Mouse (Mus musculus) embryonic facial prominence, embryonic 11.5 days (tissue): Measurements from ENCODE around the gene Mxi1. TPM values are rescaled to one million over a fixed set of nuclear protein-coding genes. Genes with fewer than 3 reads are reported as not detected.
"Not testable (repeated sequence)": the region's sequence is repeated elsewhere in the genome, so short reads cannot be mapped to it uniquely, and the experiment has no call there.

ENCODE experiments used
- ATAC-seq: fragments of 200-750 bp; cut with Nextera tagmentation; replicated peaks from 2 replicates; pipeline ENCODE4 v1.8.0; 2017; ENCODE audit warnings: low read depth; ENCODE audit not compliant: insufficient number of reproducible peaks, low FRiP score, low TSS enrichment
- DNase-seq: peaks from one replicate; pipeline ENCODE4 v3.0.0-alpha.2; 2015; ENCODE audit warnings: low spot score
- H3K27ac ChIP-seq: fragments of 300-500 bp; sonication (generic); replicated peaks from 2 replicates; pipeline ENCODE4 v1.5.1; 2014; ENCODE audit warnings: mild to moderate bottlenecking, low read depth, low read length, control low read depth
- H3K27me3 ChIP-seq: fragments of 300-500 bp; sonication (generic); 2 replicates; pipeline ENCODE4 v1.6.1; 2014; ENCODE audit warnings: mild to moderate bottlenecking, low read length, moderate library complexity, mixed read lengths; ENCODE audit not compliant: control insufficient read depth, insufficient read depth
- H3K36me3 ChIP-seq: fragments of 300-500 bp; sonication (generic); replicated peaks from 2 replicates; pipeline ENCODE4 v1.6.1; 2014; ENCODE audit warnings: low read depth, mild to moderate bottlenecking, low read length, moderate library complexity, mixed read lengths; ENCODE audit not compliant: control insufficient read depth, insufficient read depth
- H3K4me1 ChIP-seq: fragments of 300-500 bp; sonication (generic); 2 replicates; pipeline ENCODE4 v1.6.1; 2014; ENCODE audit warnings: low read length, mixed read lengths; ENCODE audit not compliant: control insufficient read depth, insufficient read depth
- H3K4me2 ChIP-seq: fragments of 300-500 bp; sonication (generic); 2 replicates; pipeline ENCODE4 v1.6.1; 2014; ENCODE audit warnings: low read depth, mild to moderate bottlenecking, control low read depth, low read length, moderate library complexity
- H3K4me3 ChIP-seq: fragments of 300-500 bp; sonication (generic); 2 replicates; pipeline ENCODE4 v1.5.1; 2014; ENCODE audit warnings: low read depth, low read length, control low read depth
- H3K9ac ChIP-seq: fragments of 300-500 bp; sonication (generic); replicated peaks from 2 replicates; pipeline ENCODE4 v1.6.1; 2014; ENCODE audit warnings: mild to moderate bottlenecking, control low read depth, low read length
- H3K9me3 ChIP-seq: fragments of 300-500 bp; sonication (generic); replicated peaks from 2 replicates; pipeline ENCODE4 v1.6.1; 2016; ENCODE audit warnings: mild to moderate bottlenecking, low read length, inconsistent platforms, mixed read lengths; ENCODE audit not compliant: control insufficient read depth
- WGBS: fragments of 180-500 bp; shearing (Covaris S2); extraction: QIAGEN DNeasy Blood & Tissue Kit; methylation state at CpG from one replicate; pipeline ENCODE4 v1.1.7; 2014; 5-methylcytosine and 5-hydroxymethylcytosine counted together
- polyA plus RNA-seq: library from polyadenylated mRNA; unstranded; fragments of >200 nt; fragmentation: Nextera tagmentation; extraction: Ambion mirVana; gene quantifications from 2 replicates; pipeline ENCODE4 v1.2.1, GENCODE M21; 2014

Gene Mxi1
- polyA plus RNA-seq, 1 experiment from 2014 or later, result 49.0 TPM

GRCm38 (mm10) chr19:53393646-53394045 lies 83.3 kb downstream of the Mxi1 start:
- Histone ChIP-seq H3K9ac (no peak overlapping the region), H3K36me3 (no peaks in the 10 kb centered on the region), H3K4me3 (no peak overlapping the region), H3K4me1 (no peaks in the 10 kb centered on the region; the same call in 1 of the 2 replicates), H3K9me3 (no peaks in the 10 kb centered on the region), H3K27me3 (no peaks in the 10 kb centered on the region), H3K27ac (no peak overlapping the region), H3K4me2 (no peak overlapping the region)
- ATAC-seq, result no peak
- DNase-seq, result no peak

- WGBS, result 21% methylated on average over 7 of the region's 7 CpGs
- peak; percentile 81 for DNase-seq
- no peaks in the 10 kb centered on the region for H3K9me3 ChIP-seq
- H3K4me3 ChIP-seq, result no peak overlapping the region
- H3K4me2 ChIP-seq, result no peak overlapping the region
- no peak overlapping the region for H3K9ac ChIP-seq
- H3K36me3 ChIP-seq, result no peaks in the 10 kb centered on the region
- H3K27ac ChIP-seq, result no peak overlapping the region
- ATAC-seq, result no peak
- H3K27me3 ChIP-seq, result no peaks in the 10 kb centered on the region
- no peaks in the 10 kb centered on the region for H3K4me1 ChIP-seq
Measured at GRCm38 (mm10) chr19:53394552-53394951, 84.2 kb downstream of the Mxi1 start.

- 80% methylated on average over 3 of the region's 3 CpGs for WGBS
Measured at GRCm38 (mm10) chr19:53394956-53395355, 84.6 kb downstream of the Mxi1 start.

GRCm38 (mm10) chr19:53395805-53396204 lies 85.5 kb downstream of the Mxi1 start:
- DNase-seq, H3K36me3 ChIP-seq, H3K27ac ChIP-seq, H3K9me3 ChIP-seq, H3K4me1 ChIP-seq, H3K4me3 ChIP-seq, H3K9ac ChIP-seq, H3K4me2 ChIP-seq, ATAC-seq, H3K27me3 ChIP-seq: not testable (repeated sequence)
- WGBS, result 64% methylated on average over 5 of the region's 5 CpGs

More at GRCm38 (mm10) chr19:53394956-53395355, 84.6 kb downstream of the Mxi1 start:
- H3K4me3 ChIP-seq, H3K4me1 ChIP-seq, H3K9me3 ChIP-seq, H3K27ac ChIP-seq, H3K27me3 ChIP-seq, H3K4me2 ChIP-seq, H3K9ac ChIP-seq, DNase-seq, H3K36me3 ChIP-seq, ATAC-seq: not testable (repeated sequence)

- no peak for ATAC-seq
- 78% methylated on average over 12 of the region's 12 CpGs for WGBS
- H3K27ac ChIP-seq, result no peak overlapping the region
- H3K9me3 ChIP-seq, result no peaks in the 10 kb centered on the region
- no peak overlapping the region for H3K4me3 ChIP-seq
- H3K4me2 ChIP-seq, result no peak overlapping the region
- H3K4me1 ChIP-seq, result no peaks in the 10 kb centered on the region
- H3K27me3 ChIP-seq, result no peaks in the 10 kb centered on the region
- H3K36me3 ChIP-seq, result no peaks in the 10 kb centered on the region
- H3K9ac ChIP-seq, result no peak overlapping the region
- no peak for DNase-seq
Measured at GRCm38 (mm10) chr19:53397451-53398233, 87.3 kb downstream of the Mxi1 start.

GRCm38 (mm10) chr19:53399213-53399612 lies 88.9 kb downstream of the Mxi1 start:
- ATAC-seq (no peak), DNase-seq (no peak)
- Histone ChIP-seq H3K9me3 (no peaks in the 10 kb centered on the region), H3K36me3 (no peaks in the 10 kb centered on the region), H3K4me2 (no peak overlapping the region), H3K4me1 (no peaks in the 10 kb centered on the region), H3K4me3 (no peak overlapping the region), H3K27me3 (no peaks in the 10 kb centered on the region), H3K9ac (no peak overlapping the region), H3K27ac (no peak overlapping the region)
- 78% methylated on average over 4 of the region's 4 CpGs for WGBS

GRCm38 (mm10) chr19:53400332-53401110 lies 90.2 kb downstream of the Mxi1 start:
- H3K4me2 ChIP-seq, result no peak overlapping the region
- 78% methylated on average over 16 of the region's 16 CpGs for WGBS
- no peak overlapping the region for H3K27ac ChIP-seq
- no peaks in the 10 kb centered on the region for H3K4me1 ChIP-seq
- H3K9me3 ChIP-seq, result no peaks in the 10 kb centered on the region
- no peak overlapping the region for H3K4me3 ChIP-seq
- no peak overlapping the region for H3K9ac ChIP-seq
- no peaks in the 10 kb centered on the region for H3K27me3 ChIP-seq
- no peaks in the 10 kb centered on the region for H3K36me3 ChIP-seq
- no peak for DNase-seq
- ATAC-seq, result no peak
